In genomic region chr13:22043503-22044431, GRCm38 (mm10) we compare ENCODE assay signal across 8 mouse cellular contexts. TPM values are rescaled to one million over a fixed set of nuclear protein-coding genes. Genes with fewer than 3 reads are reported as not detected.
A peak's percentile ranks its signal among the peaks of the same experiment; 100 is the strongest.
DNase-seq lines count a peak whose midpoint lies in the region; ATAC-seq and TF ChIP-seq lines count a peak whose summit lies in the region.

No protein-coding gene starts in this region.

- H3K4me2 ChIP-seq in kidney, embryonic 16.5 days (replicated peaks; ENCODE audit: low read depth, low read length), result peak overlapping the region; percentile 61
- peak overlapping the region; percentile 60 for H3K4me2 ChIP-seq in forebrain, embryonic 12.5 days
- peak overlapping the region; percentile 44 for H3K4me2 ChIP-seq in limb, embryonic 14.5 days (replicated peaks; ENCODE audit: low read depth, low read length, severe bottlenecking)

- under 1% methylated on average over 10 of the region's 14 CpGs for WGBS in kidney, embryonic 16.5 days
- WGBS in forebrain, embryonic 12.5 days, result 3% methylated on average over 14 of the region's 14 CpGs
- WGBS in limb, embryonic 14.5 days, result 1% methylated on average over 9 of the region's 14 CpGs

- H3K4me1 ChIP-seq in kidney, embryonic 16.5 days (ENCODE audit: insufficient read depth, low read length), result peaks cover 25% of the 10 kb centered on the region
- H3K4me1 ChIP-seq in forebrain, embryonic 12.5 days, result peaks cover 18% of the 10 kb centered on the region
- peaks cover 17% of the 10 kb centered on the region for H3K4me1 ChIP-seq in limb, embryonic 14.5 days (ENCODE audit: control insufficient read depth, insufficient read depth, low read length)

- H3K9ac ChIP-seq in kidney, embryonic 16.5 days (replicated peaks; ENCODE audit: low read length), result peak overlapping the region; percentile 61
- peak overlapping the region; percentile 60 for H3K9ac ChIP-seq in forebrain, embryonic 12.5 days
- H3K9ac ChIP-seq in limb, embryonic 14.5 days (ENCODE audit: low read depth, low read length, severe bottlenecking), result peak overlapping the region; percentile 43; the same call in 1 of the 2 replicates

- no peak for DNase-seq in kidney, postnatal 25 days
- peak; percentile 88 for DNase-seq in R1 (ENCODE audit: low read depth, low spot score)
- peak; percentile 92 for DNase-seq in limb, embryonic 14.5 days (ENCODE audit: low spot score)
- DNase-seq in neural tube, embryonic 10.5 days (ENCODE audit: extremely low spot score, low spot score), result peak; percentile 43
- no peak for DNase-seq in frontal cortex, postnatal 10 days (ENCODE audit: low spot score in 2 of 2)
- DNase-seq in layer of hippocampus, adult 9-11 months, result no peak

- TF ChIP-seq POLR2A in limb, embryonic 14.5 days (IDR thresholded peaks at IDR 0.05; ENCODE audit: borderline replicate concordance, extremely low read depth, insufficient read depth, insufficient read length), result no peak

- H3K27me3 ChIP-seq in kidney, embryonic 16.5 days (ENCODE audit: insufficient read depth, low read length), result no peaks in the 10 kb centered on the region
- H3K27me3 ChIP-seq in forebrain, embryonic 12.5 days, result no peaks in the 10 kb centered on the region
- no peaks in the 10 kb centered on the region for H3K27me3 ChIP-seq in limb, embryonic 14.5 days (ENCODE audit: control insufficient read depth, insufficient read depth, low read length)

- peak; percentile 7; the same call in 1 of the 2 replicates for ATAC-seq in kidney, embryonic 16.5 days (ENCODE audit: low FRiP score, low TSS enrichment)
- peak; percentile 18 for ATAC-seq in forebrain, embryonic 12.5 days (ENCODE audit: low FRiP score)
- no peak for ATAC-seq in limb, embryonic 14.5 days (ENCODE audit: low FRiP score, low read depth)

- H3K4me3 ChIP-seq in kidney, embryonic 16.5 days (ENCODE audit: low read length), result peak overlapping the region; percentile 49
- peak overlapping the region; percentile 42 for H3K4me3 ChIP-seq in forebrain, embryonic 12.5 days (replicated peaks)
- peak overlapping the region; percentile 30 for H3K4me3 ChIP-seq in limb, embryonic 14.5 days (replicated peaks; ENCODE audit: low read length)

- no peaks in the 10 kb centered on the region for H3K9me3 ChIP-seq in kidney, embryonic 16.5 days (ENCODE audit: low read length)
- no peaks in the 10 kb centered on the region for H3K9me3 ChIP-seq in forebrain, embryonic 12.5 days
- H3K9me3 ChIP-seq in limb, embryonic 14.5 days (ENCODE audit: control insufficient read depth, low read length), result no peaks in the 10 kb centered on the region

- no peaks in the 10 kb centered on the region for H3K36me3 ChIP-seq in kidney, embryonic 16.5 days (ENCODE audit: insufficient read depth, low read length)
- H3K36me3 ChIP-seq in forebrain, embryonic 12.5 days (replicated peaks), result no peaks in the 10 kb centered on the region
- H3K36me3 ChIP-seq in limb, embryonic 14.5 days (ENCODE audit: control insufficient read depth, insufficient read depth, low read length), result no peaks in the 10 kb centered on the region

- H3K27ac ChIP-seq in kidney, embryonic 16.5 days (ENCODE audit: low read length), result peak overlapping the region; percentile 89
- peak overlapping the region; percentile 90 for H3K27ac ChIP-seq in forebrain, embryonic 12.5 days
- H3K27ac ChIP-seq in limb, embryonic 14.5 days (replicated peaks; ENCODE audit: low read depth, low read length), result peak overlapping the region; percentile 63

RNA-seq across cellular contexts. Expression of gene Hist1h2bj, which starts 0.8 kb away (rescaled TPM):
- 20.2 and 21.5 TPM in 2 replicates for polyA plus RNA-seq in kidney, embryonic 16.5 days (2015; fragmentation: Nextera tagmentation; extraction: Ambion mirVana)
- 13.1 and 15.8 TPM in 2 replicates for polyA plus RNA-seq in forebrain, embryonic 12.5 days (2016; fragmentation: Nextera tagmentation; extraction: Ambion mirVana)
- polyA plus RNA-seq in limb, embryonic 14.5 days (2012; rRNA removed), result 20.7 and 26.3 TPM in 2 replicates
- polyA plus RNA-seq in limb, embryonic 14.5 days (2014; fragmentation: Nextera tagmentation; extraction: Ambion mirVana), result 10.3 and 11.1 TPM in 2 replicates

RNA-seq across cellular contexts. Expression of gene Hist1h2ag, which starts 1.0 kb away (rescaled TPM):
- polyA plus RNA-seq in kidney, embryonic 16.5 days (2015; fragmentation: Nextera tagmentation; extraction: Ambion mirVana), result 49.8 and 53.1 TPM in 2 replicates
- 82.7 and 84.6 TPM in 2 replicates for polyA plus RNA-seq in forebrain, embryonic 12.5 days (2016; fragmentation: Nextera tagmentation; extraction: Ambion mirVana)
- polyA plus RNA-seq in limb, embryonic 14.5 days (2012; rRNA removed), result 54.6 and 89.6 TPM in 2 replicates
- 56.7 and 74.1 TPM in 2 replicates for polyA plus RNA-seq in limb, embryonic 14.5 days (2014; fragmentation: Nextera tagmentation; extraction: Ambion mirVana)

RNA-seq across cellular contexts. Expression of gene Hist1h4i, which starts 2.6 kb away (rescaled TPM):
- polyA plus RNA-seq in kidney, embryonic 16.5 days (2015; fragmentation: Nextera tagmentation; extraction: Ambion mirVana), result 29.5 and 30.5 TPM in 2 replicates
- polyA plus RNA-seq in forebrain, embryonic 12.5 days (2016; fragmentation: Nextera tagmentation; extraction: Ambion mirVana), result 44.5 and 46.9 TPM in 2 replicates
- polyA plus RNA-seq in limb, embryonic 14.5 days (2012; rRNA removed), result 31.0 and 39.5 TPM in 2 replicates
- polyA plus RNA-seq in limb, embryonic 14.5 days (2014; fragmentation: Nextera tagmentation; extraction: Ambion mirVana), result 14.0 and 14.7 TPM in 2 replicates

RNA-seq across cellular contexts. Expression of gene Hist1h2bk, which starts 8.1 kb away (rescaled TPM):
- 3.8 and 8.2 TPM in 2 replicates for polyA plus RNA-seq in kidney, embryonic 16.5 days (2015; fragmentation: Nextera tagmentation; extraction: Ambion mirVana)
- polyA plus RNA-seq in forebrain, embryonic 12.5 days (2016; fragmentation: Nextera tagmentation; extraction: Ambion mirVana), result 10.0 and 10.5 TPM in 2 replicates
- polyA plus RNA-seq in limb, embryonic 14.5 days (2012; rRNA removed), result 24.6 and 30.5 TPM in 2 replicates
- polyA plus RNA-seq in limb, embryonic 14.5 days (2014; fragmentation: Nextera tagmentation; extraction: Ambion mirVana), result 6.9 and 7.1 TPM in 2 replicates

RNA-seq across cellular contexts. Expression of gene Hist1h2ah, which starts 8.4 kb away (rescaled TPM):
- polyA plus RNA-seq in kidney, embryonic 16.5 days (2015; fragmentation: Nextera tagmentation; extraction: Ambion mirVana), result 7.8 and 9.2 TPM in 2 replicates
- polyA plus RNA-seq in forebrain, embryonic 12.5 days (2016; fragmentation: Nextera tagmentation; extraction: Ambion mirVana), result 7.0 and 22.0 TPM in 2 replicates
- polyA plus RNA-seq in limb, embryonic 14.5 days (2012; rRNA removed), result 5.5 and 14.9 TPM in 2 replicates
- polyA plus RNA-seq in limb, embryonic 14.5 days (2014; fragmentation: Nextera tagmentation; extraction: Ambion mirVana), result 6.5 and 22.1 TPM in 2 replicates

Comparison
In these comparisons a context has a peak if more than half of its experiments do, and no peak if none do; other contexts are left out.
1. DNase-seq: peak in R1 (single experiment), limb, embryonic 14.5 days (single experiment) and neural tube, embryonic 10.5 days (single experiment); none in kidney, postnatal 25 days (0 of 2), frontal cortex, postnatal 10 days (0 of 2) and layer of hippocampus, adult 9-11 months (single experiment).
2. Peak in every context shown above with its lines, with median percentiles within 50 percentile points of each other: H3K27ac ChIP-seq, H3K4me2 ChIP-seq, H3K4me3 ChIP-seq and H3K9ac ChIP-seq.